Mouse (Mus musculus): ENCODE measurements around the gene Pym1. TPM values are rescaled to one million over a fixed set of nuclear protein-coding genes. Genes with fewer than 3 reads are reported as not detected.
A peak's percentile ranks its signal among the peaks of the same experiment; 100 is the strongest.

Gene Pym1
- polyA plus RNA-seq, 1 experiment from 2014 or later: 22.7 TPM

GRCm38 (mm10) chr10:128794391-128794790, 46.7 kb downstream of the Pym1 start:
- TF ChIP-seq EP300 (optimal IDR thresholded peaks at IDR 0.05) (no peak), CTCF (IDR thresholded peaks at IDR 0.05; ENCODE audit: low read depth) (no peak)
- no peaks in the 10 kb centered on the region for H3K4me1 ChIP-seq (replicated peaks; ENCODE audit: control insufficient read depth, insufficient read depth)
- WGBS: 67% methylated on average over 5 of the region's 5 CpGs
- no peak overlapping the region for H3K9ac ChIP-seq (ENCODE audit: low read length)
- ATAC-seq (ENCODE audit: low FRiP score, low TSS enrichment) (no peak), DNase-seq (ENCODE audit: low spot score) (no peak)
- H3K27ac ChIP-seq (replicated peaks): no peak overlapping the region
- H3K4me3 ChIP-seq (ENCODE audit: low read depth, low read length): no peak overlapping the region
- H3K4me2 ChIP-seq (replicated peaks; ENCODE audit: low read depth): no peak overlapping the region
- H3K27me3 ChIP-seq (ENCODE audit: control insufficient read depth, insufficient read depth, low read length): no peaks in the 10 kb centered on the region
- no peaks in the 10 kb centered on the region for H3K9me3 ChIP-seq (ENCODE audit: control insufficient read depth, low read length)
- H3K36me3 ChIP-seq (ENCODE audit: control insufficient read depth, insufficient read depth, low read length): peaks cover 5% of the 10 kb centered on the region; the same call in 1 of the 2 replicates

DNA sequence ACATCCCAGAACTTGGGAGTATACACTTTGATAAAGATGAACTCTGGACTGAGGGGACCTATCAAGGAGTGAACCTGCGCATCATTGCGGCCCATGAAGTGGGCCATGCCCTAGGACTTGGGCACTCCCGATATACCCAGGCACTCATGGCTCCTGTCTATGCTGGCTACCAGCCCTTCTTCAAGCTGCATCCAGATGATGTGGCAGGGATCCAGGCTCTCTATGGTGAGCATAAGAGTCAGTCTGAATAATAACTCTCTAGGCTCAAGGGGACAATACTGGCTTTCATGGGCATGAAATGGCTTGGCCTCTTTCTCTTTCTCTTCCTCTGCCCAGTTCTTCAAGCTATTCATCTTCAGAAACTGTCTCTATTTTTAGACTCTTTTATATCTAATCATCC, 47.9 kb downstream of the Pym1 start:
- H3K36me3 ChIP-seq (ENCODE audit: control insufficient read depth, insufficient read depth, low read length): peaks cover 5% of the 10 kb centered on the region; the same call in 1 of the 2 replicates
- no peak for DNase-seq (ENCODE audit: low spot score)
- H3K9me3 ChIP-seq (ENCODE audit: control insufficient read depth, low read length): no peaks in the 10 kb centered on the region
- no peak overlapping the region for H3K4me3 ChIP-seq (ENCODE audit: low read depth, low read length)
- H3K27ac ChIP-seq (replicated peaks): no peak overlapping the region
- H3K4me1 ChIP-seq (replicated peaks; ENCODE audit: control insufficient read depth, insufficient read depth): no peaks in the 10 kb centered on the region
- no peak for ATAC-seq (ENCODE audit: low FRiP score, low TSS enrichment)
- H3K9ac ChIP-seq (ENCODE audit: low read length): no peak overlapping the region
- no peak overlapping the region for H3K4me2 ChIP-seq (replicated peaks; ENCODE audit: low read depth)
- H3K27me3 ChIP-seq (ENCODE audit: control insufficient read depth, insufficient read depth, low read length): no peaks in the 10 kb centered on the region
- 98% methylated on average over 3 of the region's 3 CpGs for WGBS
- TF ChIP-seq EP300 (optimal IDR thresholded peaks at IDR 0.05) (no peak), CTCF (IDR thresholded peaks at IDR 0.05; ENCODE audit: low read depth) (no peak)

DNA sequence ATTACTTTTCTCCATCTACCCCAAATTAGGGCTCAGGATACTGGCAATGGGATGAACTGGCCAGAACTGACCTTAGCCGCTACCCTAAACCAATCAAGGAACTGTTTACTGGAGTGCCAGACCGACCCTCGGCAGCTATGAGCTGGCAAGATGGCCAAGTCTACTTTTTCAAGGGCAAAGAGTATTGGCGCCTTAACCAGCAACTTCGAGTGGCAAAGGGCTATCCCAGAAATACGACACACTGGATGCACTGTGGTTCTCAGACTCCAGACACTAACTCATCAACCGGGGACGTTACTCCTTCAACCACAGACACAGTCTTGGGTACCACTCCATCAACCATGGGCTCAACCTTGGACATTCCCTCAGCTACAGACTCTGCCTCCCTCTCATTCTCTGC, 51.0 kb downstream of the Pym1 start:
- no peak for ATAC-seq (ENCODE audit: low FRiP score, low TSS enrichment)
- Histone ChIP-seq H3K27me3 (ENCODE audit: control insufficient read depth, insufficient read depth, low read length) (no peaks in the 10 kb centered on the region), H3K27ac (replicated peaks) (no peak overlapping the region), H3K36me3 (ENCODE audit: control insufficient read depth, insufficient read depth, low read length) (peaks cover 10% of the 10 kb centered on the region; the same call in 1 of the 2 replicates), H3K9ac (ENCODE audit: low read length) (no peak overlapping the region), H3K4me2 (replicated peaks; ENCODE audit: low read depth) (no peak overlapping the region), H3K4me3 (ENCODE audit: low read depth, low read length) (no peak overlapping the region), H3K9me3 (ENCODE audit: control insufficient read depth, low read length) (no peaks in the 10 kb centered on the region), H3K4me1 (replicated peaks; ENCODE audit: control insufficient read depth, insufficient read depth) (peaks cover 3% of the 10 kb centered on the region; the same call in 1 of the 2 replicates)
- WGBS: 94% methylated on average over 8 of the region's 8 CpGs
- DNase-seq (ENCODE audit: low spot score): no peak
- TF ChIP-seq EP300 (optimal IDR thresholded peaks at IDR 0.05): no peak
- TF ChIP-seq CTCF (IDR thresholded peaks at IDR 0.05; ENCODE audit: low read depth): no peak

GRCm38 (mm10) chr10:128801981-128802495, 54.3 kb downstream of the Pym1 start:
- Histone ChIP-seq H3K4me2 (replicated peaks; ENCODE audit: low read depth) (no peak overlapping the region), H3K36me3 (ENCODE audit: control insufficient read depth, insufficient read depth, low read length) (peaks cover 11% of the 10 kb centered on the region; the same call in 1 of the 2 replicates), H3K4me3 (ENCODE audit: low read depth, low read length) (no peak overlapping the region), H3K4me1 (replicated peaks; ENCODE audit: control insufficient read depth, insufficient read depth) (peaks cover 6% of the 10 kb centered on the region), H3K27me3 (ENCODE audit: control insufficient read depth, insufficient read depth, low read length) (no peaks in the 10 kb centered on the region), H3K27ac (replicated peaks) (no peak overlapping the region), H3K9me3 (ENCODE audit: control insufficient read depth, low read length) (no peaks in the 10 kb centered on the region), H3K9ac (ENCODE audit: low read length) (no peak overlapping the region)
- ATAC-seq (ENCODE audit: low FRiP score, low TSS enrichment) (no peak), DNase-seq (ENCODE audit: low spot score) (no peak)
- TF ChIP-seq CTCF (IDR thresholded peaks at IDR 0.05; ENCODE audit: low read depth) (no peak), EP300 (optimal IDR thresholded peaks at IDR 0.05) (no peak)
- WGBS: 91% methylated on average over 12 of the region's 16 CpGs

DNA sequence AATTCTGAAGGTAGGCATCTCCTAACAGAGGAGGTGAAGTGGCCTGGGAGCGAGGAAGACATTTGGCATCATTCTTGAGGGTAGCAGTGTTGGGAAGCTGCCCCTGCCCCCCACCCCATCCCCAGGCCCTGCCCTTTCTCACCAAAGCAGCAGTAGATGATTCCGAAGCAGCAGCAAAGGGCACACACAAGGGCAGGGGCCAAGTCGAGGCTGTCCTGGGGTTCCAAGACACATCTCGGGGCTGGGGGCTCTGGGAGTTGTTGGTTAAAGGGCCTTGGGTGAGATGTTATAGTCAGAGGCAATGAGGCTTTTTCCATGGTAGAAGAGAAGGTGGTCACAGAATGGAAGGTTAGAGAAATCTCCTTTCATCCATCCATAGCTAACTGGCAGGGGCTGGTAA, 55.3 kb downstream of the Pym1 start:
- Histone ChIP-seq H3K4me2 (replicated peaks; ENCODE audit: low read depth) (peak overlapping the region; percentile 83), H3K4me1 (replicated peaks; ENCODE audit: control insufficient read depth, insufficient read depth) (peaks cover 10% of the 10 kb centered on the region), H3K4me3 (ENCODE audit: low read depth, low read length) (peak overlapping the region; percentile 75), H3K36me3 (ENCODE audit: control insufficient read depth, insufficient read depth, low read length) (peaks cover 13% of the 10 kb centered on the region; the same call in 1 of the 2 replicates), H3K9me3 (ENCODE audit: control insufficient read depth, low read length) (no peaks in the 10 kb centered on the region), H3K27me3 (ENCODE audit: control insufficient read depth, insufficient read depth, low read length) (no peaks in the 10 kb centered on the region), H3K27ac (replicated peaks) (peak overlapping the region; percentile 99), H3K9ac (ENCODE audit: low read length) (peak overlapping the region; percentile 89)
- ATAC-seq (ENCODE audit: low FRiP score, low TSS enrichment) (no peak), DNase-seq (ENCODE audit: low spot score) (no peak)
- TF ChIP-seq EP300 (optimal IDR thresholded peaks at IDR 0.05): no peak
- TF ChIP-seq CTCF (IDR thresholded peaks at IDR 0.05; ENCODE audit: low read depth): no peak
- WGBS: 47% methylated on average over 4 of the region's 4 CpGs

DNA sequence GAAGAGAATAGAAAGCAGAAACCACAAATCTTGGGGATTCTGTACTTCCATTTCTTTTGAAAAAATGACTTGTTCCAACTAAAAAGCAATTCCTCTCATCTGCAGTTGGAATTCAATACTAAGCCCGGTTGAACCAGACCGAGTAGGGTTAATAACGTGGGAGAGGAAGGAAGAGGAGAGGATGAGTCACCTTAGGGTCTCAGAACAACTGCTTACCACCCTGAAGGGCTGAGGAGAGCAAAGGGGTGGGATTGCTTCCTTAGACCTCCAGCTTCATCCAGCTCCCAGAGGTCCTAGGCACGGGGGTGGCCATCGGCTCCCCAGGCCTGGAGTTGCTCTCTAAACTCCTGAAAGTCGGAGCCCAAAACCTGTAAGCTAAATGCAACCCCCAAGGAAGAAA, 55.7 kb downstream of the Pym1 start:
- no peak for TF ChIP-seq CTCF (IDR thresholded peaks at IDR 0.05; ENCODE audit: low read depth)
- TF ChIP-seq EP300 (optimal IDR thresholded peaks at IDR 0.05): no peak
- DNase-seq (ENCODE audit: low spot score): no peak
- Histone ChIP-seq H3K4me2 (replicated peaks; ENCODE audit: low read depth) (peak overlapping the region; percentile 83), H3K9ac (ENCODE audit: low read length) (peak overlapping the region; percentile 89), H3K9me3 (ENCODE audit: control insufficient read depth, low read length) (no peaks in the 10 kb centered on the region), H3K27me3 (ENCODE audit: control insufficient read depth, insufficient read depth, low read length) (no peaks in the 10 kb centered on the region), H3K27ac (replicated peaks) (peak overlapping the region; percentile 99), H3K36me3 (ENCODE audit: control insufficient read depth, insufficient read depth, low read length) (peaks cover 13% of the 10 kb centered on the region; the same call in 1 of the 2 replicates), H3K4me1 (replicated peaks; ENCODE audit: control insufficient read depth, insufficient read depth) (peaks cover 10% of the 10 kb centered on the region), H3K4me3 (ENCODE audit: low read depth, low read length) (peak overlapping the region; percentile 75)
- WGBS: 16% methylated on average over 6 of the region's 6 CpGs
- no peak for ATAC-seq (ENCODE audit: low FRiP score, low TSS enrichment)

Measured in stomach, postnatal 0 days (tissue).